Mouse (Mus musculus): Measurements from ENCODE around the gene Mgat5.
A peak's percentile ranks its signal among the peaks of the same experiment; 100 is the strongest.

Gene Mgat5

GRCm38 (mm10) chr1:127204817-127205485 is at the start of gene Mgat5:
Gene Mgat5, plus strand, starts transcription at chr1:127205015.
- DNase-seq (ENCODE audit: low spot score) = peak; percentile 92

- no peak for DNase-seq (ENCODE audit: low spot score)
Observed at GRCm38 (mm10) chr1:127160118-127160760, 44.6 kb upstream of the Mgat5 start.

- DNase-seq (ENCODE audit: low spot score) = no peak
Observed at GRCm38 (mm10) chr1:127164589-127165160, 40.1 kb upstream of the Mgat5 start.

GRCm38 (mm10) chr1:127166521-127166920 is 38.3 kb upstream of the Mgat5 start:
- no peak for DNase-seq (ENCODE audit: low spot score)

GRCm38 (mm10) chr1:127167586-127167985 is 37.2 kb upstream of the Mgat5 start:
- no peak for DNase-seq (ENCODE audit: low spot score)

- DNase-seq (ENCODE audit: low spot score) = no peak
Observed at GRCm38 (mm10) chr1:127168205-127168604, 36.6 kb upstream of the Mgat5 start.

- no peak for DNase-seq (ENCODE audit: low spot score)
Observed at GRCm38 (mm10) chr1:127169516-127169915, 35.3 kb upstream of the Mgat5 start.

- no peak for DNase-seq (ENCODE audit: low spot score)
Observed at GRCm38 (mm10) chr1:127171361-127171760, 33.5 kb upstream of the Mgat5 start.

GRCm38 (mm10) chr1:127173448-127173847 is 31.4 kb upstream of the Mgat5 start:
- no peak for DNase-seq (ENCODE audit: low spot score)

- DNase-seq (ENCODE audit: low spot score) = no peak
Observed at GRCm38 (mm10) chr1:127192396-127192795, 12.4 kb upstream of the Mgat5 start.

- no peak for DNase-seq (ENCODE audit: low spot score)
Observed at GRCm38 (mm10) chr1:127199186-127199585, 5.6 kb upstream of the Mgat5 start.

GRCm38 (mm10) chr1:127202360-127202759 is 2.5 kb upstream of the Mgat5 start:
- DNase-seq (ENCODE audit: low spot score) = no peak

- DNase-seq (ENCODE audit: low spot score) = peak; percentile 54
Observed at GRCm38 (mm10) chr1:127203231-127203764, 1.5 kb upstream of the Mgat5 start.

GRCm38 (mm10) chr1:127205501-127206019 is 745 bp downstream of the Mgat5 start:
- peak; percentile 9 for DNase-seq (ENCODE audit: low spot score)

- peak; percentile 41 for DNase-seq (ENCODE audit: low spot score)
Observed at GRCm38 (mm10) chr1:127206020-127206641, 1.3 kb downstream of the Mgat5 start.

GRCm38 (mm10) chr1:127206881-127207555 is 2.2 kb downstream of the Mgat5 start:
- peak; percentile 18 for DNase-seq (ENCODE audit: low spot score)

GRCm38 (mm10) chr1:127208167-127208566 is 3.4 kb downstream of the Mgat5 start:
- no peak for DNase-seq (ENCODE audit: low spot score)

- no peak for DNase-seq (ENCODE audit: low spot score)
Observed at GRCm38 (mm10) chr1:127212812-127213211, 8.0 kb downstream of the Mgat5 start.

- DNase-seq (ENCODE audit: low spot score) = no peak
Observed at GRCm38 (mm10) chr1:127213434-127213833, 8.6 kb downstream of the Mgat5 start.

GRCm38 (mm10) chr1:127214585-127215232 is 9.9 kb downstream of the Mgat5 start:
- no peak for DNase-seq (ENCODE audit: low spot score)

- no peak for DNase-seq (ENCODE audit: low spot score)
Observed at GRCm38 (mm10) chr1:127216979-127217378, 12.2 kb downstream of the Mgat5 start.

Data from urinary bladder, postnatal 14 days (tissue).